15 mouse cellular contexts compared by ENCODE assay signal in the genomic region with DNA sequence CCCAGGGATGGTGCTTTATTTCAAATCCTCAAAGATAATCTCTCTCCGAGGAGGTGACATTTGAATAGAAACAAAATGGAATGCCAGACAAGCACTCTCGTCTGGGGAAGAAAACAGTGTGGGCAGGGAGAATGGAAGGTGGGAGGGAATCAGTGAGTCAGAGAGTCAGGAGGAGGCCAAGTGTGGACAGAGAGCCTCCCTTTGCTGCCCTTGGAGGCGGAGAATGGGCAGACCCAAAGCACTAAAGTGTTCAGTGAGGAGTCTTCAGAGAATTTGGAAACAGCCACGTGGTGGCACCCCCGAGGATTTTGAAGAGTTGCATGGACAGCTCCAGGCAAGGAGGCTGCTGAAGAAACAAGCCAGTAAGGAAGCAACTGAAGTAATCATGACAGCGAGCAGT.
DNase-seq lines count a peak whose midpoint lies in the region; ATAC-seq lines count a peak whose summit lies in the region.
"Had no signal": no experiment of that assay in that cellular context is flagged by ENCODE, and none has a peak within 500 bp of the region (broad histone marks: within the 10 kb centered on the region; RNA-seq: fewer than 3 reads in every experiment).

No protein-coding gene starts in this region.

- 60% methylated on average over 6 of the region's 6 CpGs for WGBS in intestine, embryonic 14.5 days
- WGBS in intestine, embryonic 15.5 days: 55% methylated on average over 6 of the region's 6 CpGs
- 69% methylated on average over 6 of the region's 6 CpGs for WGBS in neural tube, embryonic 15.5 days

- H3K27ac ChIP-seq in intestine, embryonic 14.5 days (ENCODE audit: low read depth): no peak overlapping the region
- H3K27ac ChIP-seq in intestine, embryonic 15.5 days: no peak overlapping the region
- H3K27ac ChIP-seq in neural tube, embryonic 15.5 days (replicated peaks): no peak overlapping the region
- H3K27ac ChIP-seq: heart, embryonic 10.5 days had no signal

- no peaks in the 10 kb centered on the region for H3K9me3 ChIP-seq in intestine, embryonic 14.5 days (ENCODE audit: control insufficient read depth, low read length)
- H3K9me3 ChIP-seq in intestine, embryonic 15.5 days: no peaks in the 10 kb centered on the region
- no peaks in the 10 kb centered on the region for H3K9me3 ChIP-seq in neural tube, embryonic 15.5 days (replicated peaks)
- H3K9me3 ChIP-seq: heart, embryonic 10.5 days had no signal

- no peaks in the 10 kb centered on the region for H3K27me3 ChIP-seq in intestine, embryonic 14.5 days (replicated peaks; ENCODE audit: control insufficient read depth, insufficient read depth, low read length)
- no peaks in the 10 kb centered on the region for H3K27me3 ChIP-seq in intestine, embryonic 15.5 days (replicated peaks)
- H3K27me3 ChIP-seq in neural tube, embryonic 15.5 days (replicated peaks): no peaks in the 10 kb centered on the region

- H3K9ac ChIP-seq in intestine, embryonic 14.5 days (ENCODE audit: low read length): no peak overlapping the region
- no peak overlapping the region for H3K9ac ChIP-seq in intestine, embryonic 15.5 days
- H3K9ac ChIP-seq in neural tube, embryonic 15.5 days (replicated peaks): no peak overlapping the region

- H3K4me2 ChIP-seq in intestine, embryonic 14.5 days (ENCODE audit: low read length): no peak overlapping the region
- H3K4me2 ChIP-seq in intestine, embryonic 15.5 days (replicated peaks): no peak overlapping the region
- no peak overlapping the region for H3K4me2 ChIP-seq in neural tube, embryonic 15.5 days

- no peaks in the 10 kb centered on the region for H3K4me1 ChIP-seq in intestine, embryonic 14.5 days (replicated peaks; ENCODE audit: control insufficient read depth, insufficient read depth, low read length)
- no peaks in the 10 kb centered on the region for H3K4me1 ChIP-seq in intestine, embryonic 15.5 days (replicated peaks)
- H3K4me1 ChIP-seq in neural tube, embryonic 15.5 days: no peaks in the 10 kb centered on the region; the same call in 1 of the 2 replicates
- H3K4me1 ChIP-seq: heart, embryonic 10.5 days had no signal

- DNase-seq in adrenal gland, adult (ENCODE audit: inconsistent age in 2 of 2, low spot score in 1 of 2): peak; percentile 8 to 20
- DNase-seq in adrenal gland, adult 18-20 months (ENCODE audit: low spot score in 2 of 2): no peak
- peak; percentile 41 for DNase-seq in intestine, embryonic 14.5 days (ENCODE audit: low spot score)
- peak; percentile 5 for DNase-seq in urinary bladder, postnatal 14 days (ENCODE audit: low spot score)
- DNase-seq in urinary bladder, adult 18-20 months (ENCODE audit: low spot score in 2 of 2): no peak
- peak; percentile 24 to 52 for DNase-seq in right cerebral cortex, postnatal 36 days (ENCODE audit: low spot score in 2 of 2)
- DNase-seq: liver; thymus, adult 18-20 months had no signal

- ATAC-seq in intestine, embryonic 14.5 days (replicated peaks; ENCODE audit: low FRiP score, low TSS enrichment, low read depth): no peak
- no peak for ATAC-seq in intestine, embryonic 15.5 days
- no peak for ATAC-seq in neural tube, embryonic 15.5 days (ENCODE audit: low FRiP score)
- ATAC-seq: forebrain, embryonic 14.5 days; intestine, embryonic 16.5 days; lung, postnatal 0 days had no signal

- no peaks in the 10 kb centered on the region for H3K36me3 ChIP-seq in intestine, embryonic 14.5 days (ENCODE audit: control insufficient read depth, insufficient read depth, low read length)
- no peaks in the 10 kb centered on the region for H3K36me3 ChIP-seq in intestine, embryonic 15.5 days
- no peaks in the 10 kb centered on the region for H3K36me3 ChIP-seq in neural tube, embryonic 15.5 days
- H3K36me3 ChIP-seq: heart, embryonic 10.5 days had no signal

- no peak overlapping the region for H3K4me3 ChIP-seq in intestine, embryonic 14.5 days (ENCODE audit: low read depth, low read length)
- H3K4me3 ChIP-seq in intestine, embryonic 15.5 days (replicated peaks): no peak overlapping the region
- no peak overlapping the region for H3K4me3 ChIP-seq in neural tube, embryonic 15.5 days (replicated peaks)
- H3K4me3 ChIP-seq: heart, embryonic 10.5 days; myocyte had no signal

Comparison
In these comparisons a context has a peak if more than half of its experiments do, and no peak if none do; other contexts are left out.
1. DNase-seq: peak in adrenal gland, adult (2 of 2), intestine, embryonic 14.5 days (single experiment), urinary bladder, postnatal 14 days (single experiment) and right cerebral cortex, postnatal 36 days (2 of 2); none in adrenal gland, adult 18-20 months (0 of 2) and urinary bladder, adult 18-20 months (0 of 2).